Comparison of ENCODE assay signal across 9 mouse cellular contexts in genomic region chr11:116653709-116654221, GRCm38 (mm10). TPM values are rescaled to one million over a fixed set of nuclear protein-coding genes. Genes with fewer than 3 reads are reported as not detected.
DNase-seq lines count a peak whose midpoint lies in the region; ATAC-seq and TF ChIP-seq lines count a peak whose summit lies in the region.
"Had no signal": no experiment of that assay in that cellular context is flagged by ENCODE, and none has a peak within 500 bp of the region (broad histone marks: within the 10 kb centered on the region; RNA-seq: fewer than 3 reads in every experiment).

No protein-coding gene starts in this region.

- H3K4me2 ChIP-seq in liver, embryonic 12.5 days = peak overlapping the region; percentile 68

- peak; percentile 63 for TF ChIP-seq POLR2A in olfactory bulb, adult 2 months (IDR thresholded peaks at IDR 0.05; ENCODE audit: insufficient read depth, low read depth, low read length)

- DNase-seq in heart, adult 18-20 months = peak; percentile 57 to 68
- no peak for DNase-seq in heart, adult 8-10 months (ENCODE audit: low spot score)
- peak; percentile 35 for DNase-seq in MN1 (ENCODE audit: low spot score)
- DNase-seq in embryo, embryonic 9.5 days (ENCODE audit: extremely low spot score) = peak; percentile 51
- DNase-seq in heart, postnatal 36 days = peak; percentile 53 to 71
- no peak for DNase-seq in thymus, postnatal 10 days (ENCODE audit: low spot score in 2 of 2)

- WGBS in liver, embryonic 12.5 days (ENCODE audit: insufficient replicate concordance) = 2% methylated on average over 44 of the region's 47 CpGs
- 2% methylated on average over 47 of the region's 47 CpGs for WGBS in olfactory bulb, adult 2 months

- H3K4me1 ChIP-seq in liver, embryonic 12.5 days = peaks cover 42% of the 10 kb centered on the region
- H3K4me1 ChIP-seq in olfactory bulb, adult 2 months (ENCODE audit: control insufficient read depth, insufficient read depth, low read length) = peaks cover 73% of the 10 kb centered on the region

- no peak overlapping the region for H3K27ac ChIP-seq in liver, embryonic 12.5 days
- peak overlapping the region; percentile 83 for H3K27ac ChIP-seq in olfactory bulb, adult 2 months (ENCODE audit: insufficient read depth, low read depth, low read length)

- H3K36me3 ChIP-seq in liver, embryonic 12.5 days = no peaks in the 10 kb centered on the region

- intact Hi-C loops in heart, postnatal 36 days (cut with DNase I) = no loop called here

- peak overlapping the region; percentile 51 for H3K4me3 ChIP-seq in liver, embryonic 12.5 days
- peak overlapping the region; percentile 68 for H3K4me3 ChIP-seq in olfactory bulb, adult 2 months (ENCODE audit: insufficient read depth, low read depth, low read length)

- ATAC-seq in liver, embryonic 12.5 days = no peak

- H3K9me3 ChIP-seq in liver, embryonic 12.5 days (replicated peaks) = no peaks in the 10 kb centered on the region

- TF ChIP-seq CTCF in olfactory bulb, adult 2 months (IDR thresholded peaks at IDR 0.05; ENCODE audit: insufficient read depth, low read depth, low read length) = no peak

- H3K9ac ChIP-seq in liver, embryonic 12.5 days = peak overlapping the region; percentile 17

- H3K27me3 ChIP-seq in liver, embryonic 12.5 days (replicated peaks) = peaks cover 77% of the 10 kb centered on the region

RNA-seq across cellular contexts. Expression of gene Cygb, which starts 0.3 kb away (rescaled TPM):
- total RNA-seq in heart, adult 18-20 months (2021) = 10 to 100 TPM; 31.5 to 38.5 TPM
- total RNA-seq in heart, adult 8-10 months (2022) = 10 to 100 TPM; 40.6 to 64.1 (median 43.0) TPM
- 10 to 100 TPM; 39.8 to 50.8 TPM for total RNA-seq in heart, postnatal 36 days (2021)
- polyA plus RNA-seq in liver, embryonic 12.5 days (2016; fragmentation: Nextera tagmentation; extraction: Ambion mirVana) = 0.83 and 1.2 TPM in 2 replicates
- not detected in 2 replicates for polyA plus RNA-seq in olfactory bulb, adult 2 months (2012; ENCODE audit: insufficient read depth, insufficient read length, low replicate concordance, missing spikeins)
- total RNA-seq: hematopoietic stem cell, adult 5-6 weeks had no signal

RNA-seq across cellular contexts. Expression of gene Prcd, which starts 0.4 kb away (rescaled TPM):
- total RNA-seq in heart, adult 18-20 months (2021) = 1 to 10 TPM in 1 of 2 experiments, under 1 TPM in 1; 0.62 to 1.6 TPM
- 1 to 10 TPM; 1.4 to 2.0 (median 1.8) TPM for total RNA-seq in heart, adult 8-10 months (2022)
- 1 to 10 TPM in 1 of 2 experiments, under 1 TPM in 1; 0.97 to 1.8 TPM for total RNA-seq in heart, postnatal 36 days (2021)
- 0.19 and 0.41 TPM in 2 replicates for polyA plus RNA-seq in liver, embryonic 12.5 days (2016; fragmentation: Nextera tagmentation; extraction: Ambion mirVana)
- not detected in 2 replicates for polyA plus RNA-seq in olfactory bulb, adult 2 months (2012; ENCODE audit: insufficient read depth, insufficient read length, low replicate concordance, missing spikeins)

RNA-seq across cellular contexts. Expression of gene Rhbdf2, which starts 26.9 kb away (rescaled TPM):
- total RNA-seq in heart, adult 18-20 months (2021) = 10 to 100 TPM; 10.6 to 11.5 TPM
- total RNA-seq in heart, adult 8-10 months (2022) = 10 to 100 TPM in 3 of 4 experiments, 1 to 10 TPM in 1; 8.7 to 12.6 (median 10.6) TPM
- total RNA-seq in heart, postnatal 36 days (2021) = 10 to 100 TPM; 10.3 to 15.3 TPM
- 8.0 and 8.5 TPM in 2 replicates for polyA plus RNA-seq in liver, embryonic 12.5 days (2016; fragmentation: Nextera tagmentation; extraction: Ambion mirVana)
- polyA plus RNA-seq in olfactory bulb, adult 2 months (2012; ENCODE audit: insufficient read depth, insufficient read length, low replicate concordance, missing spikeins) = not detected in 2 replicates

Comparison
In these comparisons a context has a peak if more than half of its experiments do, and no peak if none do; other contexts are left out.
1. DNase-seq: peak in heart, adult 18-20 months (2 of 2), MN1 (single experiment), embryo, embryonic 9.5 days (single experiment) and heart, postnatal 36 days (2 of 2); none in heart, adult 8-10 months (single experiment) and thymus, postnatal 10 days (0 of 2).